Mouse (Mus musculus): ENCODE data around the gene Tbc1d10c.
A peak's percentile ranks its signal among the peaks of the same experiment; 100 is the strongest.

The Tbc1d10c gene

GRCm38 (mm10) chr19:4191528-4192250, 605 bp upstream of the Tbc1d10c start, which contains the start of gene Ppp1ca:
TSS of gene Ppp1ca (plus strand) at chr19:4192065.
- DNase-seq (ENCODE audit: low spot score): peak; percentile 96

GRCm38 (mm10) chr19:4189051-4189620, 1.9 kb downstream of the Tbc1d10c start:
- DNase-seq (ENCODE audit: low spot score): no peak

GRCm38 (mm10) chr19:4187303-4187702, 3.8 kb downstream of the Tbc1d10c start:
- no peak for DNase-seq (ENCODE audit: low spot score)

- DNase-seq (ENCODE audit: low spot score): no peak
These were observed 5.8 kb downstream of the Tbc1d10c start for GRCm38 (mm10) chr19:4184976-4185975.

GRCm38 (mm10) chr19:4183689-4184088, 7.4 kb downstream of the Tbc1d10c start:
- no peak for DNase-seq (ENCODE audit: low spot score)

GRCm38 (mm10) chr19:4181892-4182291, 9.2 kb downstream of the Tbc1d10c start:
- DNase-seq (ENCODE audit: low spot score): no peak

GRCm38 (mm10) chr19:4180411-4180810, 10.7 kb downstream of the Tbc1d10c start:
- DNase-seq (ENCODE audit: low spot score): no peak

GRCm38 (mm10) chr19:4175368-4175947, 15.6 kb downstream of the Tbc1d10c start, which contains the start of gene Carns1:
TSS of gene Carns1 (minus strand) at chr19:4175479.
- peak; percentile 60 for DNase-seq (ENCODE audit: low spot score)

- DNase-seq (ENCODE audit: low spot score): no peak
These were observed 18.2 kb downstream of the Tbc1d10c start for GRCm38 (mm10) chr19:4172925-4173324.

GRCm38 (mm10) chr19:4171393-4172290, 19.4 kb downstream of the Tbc1d10c start:
- no peak for DNase-seq (ENCODE audit: low spot score)

- no peak for DNase-seq (ENCODE audit: low spot score)
These were observed 20.2 kb downstream of the Tbc1d10c start for GRCm38 (mm10) chr19:4170723-4171392.

GRCm38 (mm10) chr19:4169810-4170209, 21.3 kb downstream of the Tbc1d10c start:
- DNase-seq (ENCODE audit: low spot score): no peak

GRCm38 (mm10) chr19:4169378-4169784, 21.7 kb downstream of the Tbc1d10c start:
- peak; percentile 100 for DNase-seq (ENCODE audit: low spot score)

- no peak for DNase-seq (ENCODE audit: low spot score)
These were observed 24.2 kb downstream of the Tbc1d10c start for GRCm38 (mm10) chr19:4166678-4167476.

- no peak for DNase-seq (ENCODE audit: low spot score)
These were observed 26.4 kb downstream of the Tbc1d10c start for GRCm38 (mm10) chr19:4164721-4165120.

- DNase-seq (ENCODE audit: low spot score): no peak
These were observed 27.0 kb downstream of the Tbc1d10c start for GRCm38 (mm10) chr19:4164100-4164499.

GRCm38 (mm10) chr19:4163543-4163887, 27.6 kb downstream of the Tbc1d10c start:
- no peak for DNase-seq (ENCODE audit: low spot score)

- DNase-seq (ENCODE audit: low spot score): peak; percentile 99
These were observed 28.2 kb downstream of the Tbc1d10c start, which contains the start of gene Rps6kb2 for GRCm38 (mm10) chr19:4162646-4163542. TSS of gene Rps6kb2 (minus strand) at chr19:4163354.
